Mouse (Mus musculus): ENCODE measurements at regions not wholly inside any gene's neighbourhood (a gene's known extent, or its start where the extent isn't known, plus 50 kb on each side); places are given as distances from the start of the nearest gene placed in this dataset.
"Not testable (repeated sequence)": the region's sequence is repeated elsewhere in the genome, so short reads cannot be mapped to it uniquely, and the experiment has no call there.

- not testable (repeated sequence) for DNase-seq
Measured at GRCm38 (mm10) chr15:19980625-19981024, 468.4 kb upstream of the Cdh12 start.

- not testable (repeated sequence) for DNase-seq
Measured at GRCm38 (mm10) chr15:19985001-19985400, 464.1 kb upstream of the Cdh12 start.

GRCm38 (mm10) chr15:20031772-20032171, 417.3 kb upstream of the Cdh12 start:
- DNase-seq: no peak

GRCm38 (mm10) chr15:20034382-20034781, 414.7 kb upstream of the Cdh12 start:
- no peak for DNase-seq

- DNase-seq: no peak
Measured at GRCm38 (mm10) chr15:20038550-20039435, 410.3 kb upstream of the Cdh12 start.

GRCm38 (mm10) chr15:20040041-20040440, 409.0 kb upstream of the Cdh12 start:
- DNase-seq: no peak

- no peak for DNase-seq
Measured at GRCm38 (mm10) chr15:20084958-20085357, 364.1 kb upstream of the Cdh12 start.

DNA sequence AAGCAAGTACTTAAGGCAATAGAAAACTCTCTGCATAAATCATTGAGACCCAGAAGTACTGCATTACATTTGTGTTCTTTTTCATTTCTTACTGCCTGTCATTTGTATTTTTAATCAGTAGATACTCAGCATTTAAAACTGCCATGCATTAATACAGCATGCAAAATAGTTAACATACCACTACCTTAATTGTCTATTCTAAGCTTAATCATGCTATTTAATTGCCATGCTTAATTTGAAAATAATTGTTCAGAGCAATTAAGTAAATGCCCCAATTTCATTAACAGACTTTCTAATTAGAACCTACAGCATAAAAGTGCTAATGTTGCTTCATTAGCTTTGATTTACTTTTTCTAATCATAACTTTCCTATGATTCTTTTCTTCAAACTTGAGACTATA, 359.3 kb upstream of the Cdh12 start:
- no peak for DNase-seq

GRCm38 (mm10) chr15:20090522-20090921, 358.5 kb upstream of the Cdh12 start:
- DNase-seq: no peak

DNA sequence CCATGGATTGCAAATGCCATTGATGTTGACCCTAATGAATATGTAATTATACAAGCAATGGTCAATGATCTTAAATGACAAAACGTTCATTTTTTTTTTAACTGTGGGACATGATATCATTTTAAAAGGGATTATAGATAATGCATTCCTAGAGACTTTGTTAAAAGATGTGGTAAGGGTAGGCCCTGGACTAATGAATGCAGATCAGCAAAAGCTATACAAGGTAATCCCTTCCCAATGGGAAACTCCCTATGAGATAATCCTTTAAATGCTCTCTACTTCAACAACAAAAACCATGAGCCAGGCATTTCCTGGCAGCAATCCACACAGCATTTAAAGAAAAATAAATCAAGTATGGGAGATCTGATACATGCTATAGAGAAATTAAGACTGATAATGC, 353.3 kb upstream of the Cdh12 start:
- DNase-seq: no peak

GRCm38 (mm10) chr15:20119518-20119917, 329.5 kb upstream of the Cdh12 start:
- no peak for DNase-seq

DNA sequence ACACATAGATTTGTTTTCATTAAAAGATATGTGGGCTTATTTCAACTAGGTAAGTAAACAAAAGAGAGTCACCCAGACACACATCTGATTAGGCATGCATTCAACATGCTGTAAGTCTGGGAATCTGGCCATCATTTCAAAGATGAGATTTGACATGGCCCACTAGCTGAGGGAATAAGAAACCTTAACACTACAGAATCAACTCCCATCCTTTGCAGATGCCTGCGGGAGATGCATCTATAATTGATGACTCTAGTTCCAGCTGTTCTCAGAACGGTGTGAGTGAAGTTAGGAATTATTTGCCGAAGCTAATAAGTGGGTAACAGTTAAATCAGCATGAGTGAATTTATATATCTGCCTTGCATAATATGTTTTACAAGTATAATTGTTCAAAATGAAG, 325.5 kb upstream of the Cdh12 start:
- DNase-seq: no peak

- DNase-seq: peak; percentile 1
Measured at GRCm38 (mm10) chr15:20135893-20136570, 313.0 kb upstream of the Cdh12 start.

DNA sequence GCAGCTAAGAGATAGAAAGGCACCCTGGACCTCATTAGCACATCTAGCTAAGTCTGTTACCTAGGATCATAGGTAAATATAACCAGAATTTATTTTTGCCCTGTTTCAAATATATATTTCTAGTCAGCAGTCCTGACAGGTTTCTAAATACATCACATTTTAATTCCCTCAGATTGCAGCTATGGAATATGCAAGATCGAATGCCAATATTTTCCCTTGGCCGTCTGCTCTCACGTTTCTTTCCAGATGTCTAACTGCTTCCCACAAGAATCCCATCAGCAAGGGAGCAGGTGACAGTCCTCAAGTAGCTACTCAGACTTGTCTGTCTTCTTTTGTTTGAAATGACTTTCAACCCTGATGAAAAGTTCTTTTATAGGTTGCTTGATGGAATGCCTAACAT, 297.2 kb upstream of the Cdh12 start:
- no peak for DNase-seq
